Mouse (Mus musculus) embryonic facial prominence, embryonic 12.5 days (tissue): Measurements from ENCODE around the gene Ssbp4. TPM values are rescaled to one million over a fixed set of nuclear protein-coding genes. Genes with fewer than 3 reads are reported as not detected.

Experiments
- ATAC-seq: fragments of 200-750 bp; cut with Nextera tagmentation; 2 replicates; pipeline ENCODE4 v1.8.0; 2017; ENCODE audit not compliant: insufficient number of reproducible peaks, insufficient read depth, low FRiP score, low TSS enrichment
- H3K27ac ChIP-seq: fragments of 300-500 bp; sonication (generic); 2 replicates; pipeline ENCODE4 v1.5.1; 2016; ENCODE audit warnings: mild to moderate bottlenecking
- H3K27me3 ChIP-seq: fragments of 300-500 bp; sonication (generic); 2 replicates; pipeline ENCODE4 v1.6.1; 2016; ENCODE audit warnings: mild to moderate bottlenecking, moderate library complexity
- H3K36me3 ChIP-seq: fragments of 300-500 bp; sonication (generic); 2 replicates; pipeline ENCODE4 v1.6.1; 2016; ENCODE audit warnings: mild to moderate bottlenecking
- H3K4me1 ChIP-seq: fragments of 300-500 bp; sonication (generic); 2 replicates; pipeline ENCODE4 v1.6.1; 2016
- H3K4me2 ChIP-seq: fragments of 300-500 bp; sonication (generic); replicated peaks from 2 replicates; pipeline ENCODE4 v1.6.1; 2016; ENCODE audit warnings: mild to moderate bottlenecking, moderate library complexity
- H3K4me3 ChIP-seq: fragments of 300-500 bp; sonication (generic); 2 replicates; pipeline ENCODE4 v1.5.1; 2016; ENCODE audit warnings: mild to moderate bottlenecking
- H3K9ac ChIP-seq: fragments of 300-500 bp; sonication (generic); 2 replicates; pipeline ENCODE4 v1.6.1; 2016; ENCODE audit warnings: mild to moderate bottlenecking, moderate library complexity
- H3K9me3 ChIP-seq: fragments of 300-500 bp; sonication (generic); 2 replicates; pipeline ENCODE4 v1.6.1; 2016; ENCODE audit warnings: mild to moderate bottlenecking, moderate library complexity
- WGBS: fragments of 180-500 bp; shearing (Covaris S2); methylation state at CpG from one replicate; pipeline ENCODE4 v1.1.7; 2016; 5-methylcytosine and 5-hydroxymethylcytosine counted together
- polyA plus RNA-seq: library from polyadenylated mRNA; unstranded; fragments of >200 nt; fragmentation: Nextera tagmentation; extraction: Ambion mirVana; gene quantifications from 2 replicates; pipeline ENCODE4 v1.2.1, GENCODE M21; 2016

Ssbp4 gene
- polyA plus RNA-seq: 134 and 142 TPM in 2 replicates

GRCm38 (mm10) chr8:70608749-70609367 lies at the start of gene Ssbp4:
Gene Ssbp4, minus strand, starts transcription at chr8:70608872.
- Histone ChIP-seq H3K27me3 (no peaks in the 10 kb centered on the region), H3K4me2 (peak within 1 kb of the TSS; percentile 87), H3K27ac (peak within 1 kb of the TSS; percentile 98), H3K4me3 (peak within 1 kb of the TSS; percentile 74), H3K9ac (peak within 1 kb of the TSS; percentile 85), H3K36me3 (0 out of 2 replicates have a peak, but pooled peaks cover 5% of the 10 kb centered on the region), H3K9me3 (no peaks in the 10 kb centered on the region), H3K4me1 (peaks cover 40% of the 10 kb centered on the region)
- peak; percentile 1; the same call in 1 of the 2 replicates for ATAC-seq
- 5% methylated on average over 26 of the region's 26 CpGs for WGBS

DNA sequence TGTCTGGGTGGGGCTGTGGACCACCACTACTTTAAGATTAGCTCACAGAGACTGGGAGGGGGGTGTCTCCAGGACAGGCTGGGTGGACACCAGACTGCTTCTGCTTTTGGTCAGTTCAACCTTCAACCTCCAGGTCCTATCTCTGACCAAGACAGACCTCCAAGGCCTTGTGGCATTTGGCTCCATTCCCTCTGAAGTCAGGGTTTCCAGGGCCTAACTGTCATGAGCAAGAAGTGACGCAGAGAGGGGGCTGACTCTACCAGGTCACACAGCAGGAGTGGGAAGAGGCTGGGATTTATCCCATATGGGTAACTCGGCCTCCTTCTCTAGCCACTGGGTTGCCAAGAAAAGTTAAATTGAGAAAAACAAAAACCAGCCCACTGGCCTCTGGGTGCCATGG lies 49.1 kb upstream of the Ssbp4 start:
- Histone ChIP-seq H3K27ac (no peak overlapping the region), H3K9me3 (no peaks in the 10 kb centered on the region), H3K4me3 (no peak overlapping the region), H3K4me1 (peaks cover 19% of the 10 kb centered on the region), H3K27me3 (no peaks in the 10 kb centered on the region), H3K4me2 (peak overlapping the region; percentile 84; the same call in 1 of the 2 replicates), H3K36me3 (peaks cover 32% of the 10 kb centered on the region), H3K9ac (no peak overlapping the region)
- ATAC-seq: no peak
- 87% methylated on average over 2 of the region's 2 CpGs for WGBS

DNA sequence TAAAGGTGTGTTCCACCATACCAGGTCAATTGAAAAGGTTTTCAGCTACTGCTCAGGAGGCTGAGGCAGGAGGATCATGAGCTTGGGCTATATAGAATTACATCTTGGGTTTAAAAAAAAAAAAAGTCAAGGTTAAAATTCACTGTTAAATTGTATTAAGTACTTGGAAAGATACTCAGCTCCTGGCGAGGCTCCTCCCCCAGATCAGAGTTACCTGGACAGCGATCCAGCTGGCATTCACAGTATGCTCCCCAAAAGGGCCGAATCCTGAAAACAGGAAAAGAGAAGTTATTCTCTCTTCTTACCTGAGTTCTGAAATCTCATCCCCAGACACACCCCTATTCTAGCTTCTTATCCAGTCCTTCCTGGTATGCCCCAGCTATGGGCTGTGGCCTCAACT lies 48.5 kb upstream of the Ssbp4 start:
- Histone ChIP-seq H3K27me3 (no peaks in the 10 kb centered on the region), H3K9me3 (no peaks in the 10 kb centered on the region), H3K9ac (no peak overlapping the region), H3K4me3 (no peak overlapping the region), H3K36me3 (peaks cover 37% of the 10 kb centered on the region), H3K4me2 (no peak overlapping the region), H3K4me1 (peaks cover 19% of the 10 kb centered on the region), H3K27ac (0 out of 2 replicates have a peak overlapping the region, but pooled peaks have one; percentile 6)
- WGBS: 87% methylated on average over 3 of the region's 3 CpGs
- no peak for ATAC-seq

- Histone ChIP-seq H3K27me3 (no peaks in the 10 kb centered on the region), H3K9me3 (no peaks in the 10 kb centered on the region), H3K4me1 (peaks cover 19% of the 10 kb centered on the region), H3K9ac (peak overlapping the region; percentile 27; the same call in 1 of the 2 replicates), H3K27ac (peak overlapping the region; percentile 30; the same call in 1 of the 2 replicates), H3K4me3 (no peak overlapping the region), H3K36me3 (peaks cover 46% of the 10 kb centered on the region), H3K4me2 (no peak overlapping the region; the same call in 1 of the 2 replicates)
- WGBS: 65% methylated on average over 13 of the region's 13 CpGs
- no peak for ATAC-seq
Observed at GRCm38 (mm10) chr8:70656193-70656790, 47.6 kb upstream of the Ssbp4 start.

DNA sequence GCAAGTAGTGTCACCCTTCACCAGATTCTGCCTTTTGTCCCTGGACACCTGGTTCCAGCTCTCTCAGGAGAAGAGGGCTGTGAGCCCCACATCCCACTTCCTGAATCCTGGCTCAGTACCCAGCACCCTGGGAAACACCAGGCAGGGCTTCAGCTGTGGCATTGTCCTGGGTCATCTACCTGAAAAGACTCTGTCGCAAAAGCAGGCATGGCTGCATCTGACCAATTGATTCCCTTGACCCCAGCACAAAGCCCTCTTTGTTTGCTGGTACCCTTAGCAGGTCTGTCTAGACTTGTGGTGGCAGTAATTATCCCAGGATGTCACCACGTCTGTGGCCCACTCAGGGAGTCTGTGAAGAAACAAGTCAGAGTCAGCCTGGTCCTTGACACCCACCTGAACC lies 46.8 kb upstream of the Ssbp4 start:
- no peak overlapping the region for H3K4me2 ChIP-seq
- peaks cover 18% of the 10 kb centered on the region for H3K4me1 ChIP-seq
- peaks cover 53% of the 10 kb centered on the region for H3K36me3 ChIP-seq
- H3K27ac ChIP-seq: peak overlapping the region; percentile 30; the same call in 1 of the 2 replicates
- no peak for ATAC-seq
- H3K27me3 ChIP-seq: no peaks in the 10 kb centered on the region
- H3K9ac ChIP-seq: no peak overlapping the region
- no peak overlapping the region for H3K4me3 ChIP-seq
- 13% methylated on average over 2 of the region's 2 CpGs for WGBS
- no peaks in the 10 kb centered on the region for H3K9me3 ChIP-seq

- H3K36me3 ChIP-seq: peaks cover 60% of the 10 kb centered on the region
Observed at GRCm38 (mm10) chr8:70654121-70654520, 45.4 kb upstream of the Ssbp4 start.

GRCm38 (mm10) chr8:70653226-70653625 lies 44.6 kb upstream of the Ssbp4 start:
- no peaks in the 10 kb centered on the region for H3K27me3 ChIP-seq
- WGBS: 47% methylated on average over 2 of the region's 2 CpGs
- H3K27ac ChIP-seq: no peak overlapping the region
- no peak overlapping the region for H3K4me2 ChIP-seq
- H3K9me3 ChIP-seq: no peaks in the 10 kb centered on the region
- peaks cover 60% of the 10 kb centered on the region for H3K36me3 ChIP-seq
- H3K4me1 ChIP-seq: peaks cover 10% of the 10 kb centered on the region
- no peak overlapping the region for H3K4me3 ChIP-seq
- no peak overlapping the region for H3K9ac ChIP-seq
- ATAC-seq: no peak

More at GRCm38 (mm10) chr8:70654121-70654520, 45.4 kb upstream of the Ssbp4 start:
- no peak for ATAC-seq
- Histone ChIP-seq H3K9ac (no peak overlapping the region), H3K4me2 (no peak overlapping the region), H3K4me1 (peaks cover 18% of the 10 kb centered on the region), H3K9me3 (no peaks in the 10 kb centered on the region), H3K27me3 (no peaks in the 10 kb centered on the region), H3K4me3 (no peak overlapping the region), H3K27ac (no peak overlapping the region)
- WGBS: 83% methylated on average over 1 of the region's 1 CpGs

GRCm38 (mm10) chr8:70650351-70650750 lies 41.7 kb upstream of the Ssbp4 start:
- Histone ChIP-seq H3K4me3 (no peak overlapping the region), H3K4me1 (peaks cover 15% of the 10 kb centered on the region), H3K9ac (no peak overlapping the region), H3K27ac (no peak overlapping the region), H3K4me2 (no peak overlapping the region), H3K27me3 (no peaks in the 10 kb centered on the region), H3K36me3 (peaks cover 43% of the 10 kb centered on the region), H3K9me3 (no peaks in the 10 kb centered on the region)
- WGBS: 95% methylated on average over 17 of the region's 17 CpGs
- no peak for ATAC-seq

GRCm38 (mm10) chr8:70649324-70649723 lies 40.7 kb upstream of the Ssbp4 start:
- 75% methylated on average over 4 of the region's 4 CpGs for WGBS
- peak; percentile 36; the same call in 1 of the 2 replicates for ATAC-seq
- Histone ChIP-seq H3K4me3 (no peak overlapping the region), H3K9me3 (no peaks in the 10 kb centered on the region), H3K27me3 (no peaks in the 10 kb centered on the region), H3K9ac (no peak overlapping the region), H3K27ac (0 out of 2 replicates have a peak overlapping the region, but pooled peaks have one; percentile 43), H3K4me2 (no peak overlapping the region), H3K4me1 (peaks cover 15% of the 10 kb centered on the region), H3K36me3 (peaks cover 33% of the 10 kb centered on the region)

- Histone ChIP-seq H3K27ac (peak overlapping the region; percentile 43; the same call in 1 of the 2 replicates), H3K9me3 (no peaks in the 10 kb centered on the region), H3K4me2 (no peak overlapping the region), H3K36me3 (peaks cover 33% of the 10 kb centered on the region), H3K27me3 (no peaks in the 10 kb centered on the region), H3K9ac (no peak overlapping the region), H3K4me1 (peaks cover 15% of the 10 kb centered on the region), H3K4me3 (no peak overlapping the region)
- no peak for ATAC-seq
- WGBS: 64% methylated on average over 3 of the region's 3 CpGs
Observed at GRCm38 (mm10) chr8:70648921-70649320, 40.2 kb upstream of the Ssbp4 start.

- no peak overlapping the region for H3K4me2 ChIP-seq
- H3K4me1 ChIP-seq: peaks cover 15% of the 10 kb centered on the region
- H3K36me3 ChIP-seq: peaks cover 28% of the 10 kb centered on the region
- ATAC-seq: no peak
- no peak overlapping the region for H3K9ac ChIP-seq
- H3K9me3 ChIP-seq: no peaks in the 10 kb centered on the region
- peak overlapping the region; percentile 52; the same call in 1 of the 2 replicates for H3K27ac ChIP-seq
- no peak overlapping the region for H3K4me3 ChIP-seq
- no peaks in the 10 kb centered on the region for H3K27me3 ChIP-seq
- WGBS: 26% methylated on average over 1 of the region's 1 CpGs
Observed at GRCm38 (mm10) chr8:70648164-70648442, 39.4 kb upstream of the Ssbp4 start.
